Mouse (Mus musculus): ENCODE results near the gene Rbp1.

Rbp1 gene

DNA sequence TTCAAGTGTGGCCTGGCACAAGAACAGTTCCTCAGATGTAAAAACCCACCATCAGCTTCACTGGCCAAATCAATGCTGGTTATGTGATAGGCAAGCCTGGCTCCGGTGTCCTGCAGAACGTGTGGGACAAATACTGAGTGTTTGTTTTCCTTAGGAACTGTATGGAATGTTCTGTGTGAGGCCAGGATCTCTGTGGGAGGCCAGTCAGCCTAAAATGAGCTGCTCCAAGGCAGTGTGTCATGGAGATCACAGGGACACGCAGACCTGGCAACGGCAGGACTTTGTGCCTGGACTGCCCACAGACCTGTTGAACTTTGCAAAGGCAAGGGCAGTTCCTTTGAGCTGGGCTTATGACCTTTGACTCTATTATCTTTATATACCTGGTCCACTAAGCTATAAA lies 67.4 kb downstream of the Rbp1 start:
- no peak for ATAC-seq (ENCODE audit: insufficient number of reproducible peaks, low FRiP score, low TSS enrichment)

DNA sequence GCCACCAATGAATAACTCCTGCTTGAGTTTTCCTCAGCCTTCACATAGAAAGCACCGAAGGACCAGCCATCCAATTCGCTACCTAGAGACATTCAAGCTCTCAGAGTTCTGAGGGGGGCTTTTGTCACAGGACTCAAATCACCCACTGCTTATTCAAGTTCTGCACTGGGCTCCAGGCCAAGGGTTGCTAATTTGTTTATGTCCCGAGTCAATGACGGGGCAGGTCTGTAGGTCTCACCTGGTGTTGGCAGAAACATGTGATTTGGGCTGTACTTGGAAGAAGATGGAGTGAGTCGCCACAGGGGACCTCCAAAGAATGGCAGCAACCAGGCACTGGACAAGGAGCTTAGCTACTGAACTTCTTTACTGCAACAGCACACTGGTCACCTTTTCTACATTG lies 68.3 kb downstream of the Rbp1 start:
- no peak for ATAC-seq (ENCODE audit: insufficient number of reproducible peaks, low FRiP score, low TSS enrichment)

DNA sequence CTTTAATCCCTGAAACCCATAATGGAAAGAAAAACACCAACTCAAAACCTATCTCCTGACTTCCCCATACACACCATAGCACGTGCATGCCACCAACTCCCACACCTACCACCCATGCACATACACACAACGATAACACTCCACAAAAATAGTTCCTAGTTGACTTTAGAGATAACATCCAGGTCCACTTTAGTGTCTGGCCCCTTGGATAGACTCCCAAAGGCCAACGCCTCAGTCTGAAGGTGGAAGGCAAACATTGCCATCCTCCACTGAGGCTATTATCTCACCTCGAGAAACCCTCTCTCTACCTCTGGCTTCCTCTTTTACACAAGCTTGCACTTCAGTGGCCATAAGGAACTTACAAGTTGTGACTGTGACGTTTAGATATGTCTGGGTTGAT lies 69.5 kb downstream of the Rbp1 start:
- ATAC-seq (ENCODE audit: insufficient number of reproducible peaks, low FRiP score, low TSS enrichment), result no peak

DNA sequence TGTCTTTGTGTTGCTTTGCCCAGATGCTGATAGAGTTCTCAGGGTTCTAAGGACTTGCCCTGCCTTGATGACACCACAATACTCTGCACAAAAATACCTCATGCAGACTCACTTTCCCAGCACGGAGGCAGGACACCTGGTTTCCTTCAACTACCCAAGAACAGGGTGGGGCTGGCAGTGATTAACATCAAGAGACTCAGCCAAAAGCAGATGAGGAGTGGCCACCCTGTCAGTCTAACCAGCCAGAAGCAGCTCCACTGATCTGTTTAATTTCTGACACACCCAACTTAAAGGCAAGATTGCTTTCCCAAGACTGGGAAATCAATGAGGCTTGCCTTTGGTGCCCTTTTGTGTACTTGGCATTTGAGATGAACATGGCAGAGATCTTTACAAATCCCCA lies 70.1 kb downstream of the Rbp1 start:
- no peak for ATAC-seq (ENCODE audit: insufficient number of reproducible peaks, low FRiP score, low TSS enrichment)
